Mouse (Mus musculus) cortical plate, adult 2 months (tissue): Measurements from ENCODE around the gene Eef1akmt4.

ENCODE experiments used
- CTCF ChIP-seq: fragments of 200-500 bp; IDR thresholded peaks from 2 replicates; pipeline ENCODE4 v1.5.1; 2011; ENCODE audit warnings: mild to moderate bottlenecking, control low read depth, low read length; ENCODE audit not compliant: insufficient read depth; ENCODE audit errors: extremely low read depth
- POLR2A ChIP-seq: fragments of 200-500 bp; IDR thresholded peaks from 2 replicates; pipeline ENCODE4 v1.6.1; 2011; ENCODE audit warnings: mild to moderate bottlenecking, low read length, control low read depth; ENCODE audit not compliant: insufficient read depth; ENCODE audit errors: extremely low read depth

DNA sequence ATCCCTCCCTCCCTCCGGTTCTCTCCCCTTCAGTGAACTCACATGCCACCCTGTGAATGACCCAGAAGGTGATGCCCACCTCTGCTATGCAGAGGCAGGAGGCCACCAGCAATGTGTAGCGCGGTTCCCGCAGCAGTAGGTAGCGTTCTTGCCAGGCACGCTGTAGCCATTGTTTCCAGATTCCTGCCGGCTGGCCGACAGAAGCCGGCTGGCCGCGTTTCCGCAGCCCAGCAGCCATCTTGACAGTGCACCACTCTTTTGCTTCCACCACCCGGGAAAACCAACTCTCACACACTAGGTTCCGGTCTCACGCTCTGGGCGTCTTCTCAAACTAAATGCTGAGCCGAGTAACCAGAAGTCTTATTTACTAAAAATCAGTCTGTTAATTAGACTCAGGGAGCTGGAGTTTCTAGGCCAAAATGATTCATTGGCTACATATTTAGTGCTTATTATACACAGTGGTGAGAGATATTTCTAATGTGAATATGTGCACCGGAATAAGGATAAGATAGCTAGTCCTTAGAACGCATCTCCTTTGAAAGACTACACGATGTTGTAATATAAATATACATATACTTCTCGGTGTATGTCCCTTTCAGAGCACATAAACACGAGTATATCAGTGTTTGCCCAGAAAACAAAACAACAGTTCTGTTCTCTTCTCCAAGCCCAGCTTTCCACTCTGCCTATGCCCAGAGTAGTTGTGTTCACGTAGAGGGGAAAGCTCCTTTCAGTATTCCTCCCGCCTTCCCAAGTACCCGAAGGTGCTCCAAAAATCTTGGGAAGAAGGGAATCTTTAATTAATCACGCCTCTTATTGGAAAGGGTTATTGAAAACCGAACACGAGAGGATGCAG is 664 bp upstream of the Eef1akmt4 start:
- TF ChIP-seq CTCF (no peak), POLR2A (peak; percentile 89)
